Mouse (Mus musculus): ENCODE measurements at regions not wholly inside any gene's neighbourhood (a gene's known extent, or its start where the extent isn't known, plus 50 kb on each side); places are given as distances from the start of the nearest gene placed in this dataset.

DNA sequence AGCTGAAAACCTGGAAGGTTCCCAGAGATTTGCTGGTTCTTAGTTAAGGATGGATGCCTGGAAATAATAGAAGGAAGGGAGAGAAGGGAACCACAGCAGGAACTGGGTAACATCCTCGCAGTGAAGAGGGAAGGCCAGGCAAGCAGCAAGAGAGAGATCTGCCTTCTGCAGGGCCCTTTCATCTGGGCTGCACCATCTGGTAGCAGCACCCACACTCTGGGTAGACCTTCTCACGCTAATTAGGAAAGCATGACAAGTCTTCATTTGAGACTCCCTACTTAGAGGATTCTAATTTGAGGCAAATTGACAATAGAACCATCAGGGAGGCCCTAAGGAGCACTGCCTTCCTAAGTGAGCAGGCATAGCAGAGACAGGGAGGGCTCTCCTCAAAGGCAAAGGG lies 153.3 kb downstream of the Med10 start:
- Histone ChIP-seq H3K9me3 (no peaks in the 10 kb centered on the region), H3K27ac (no peak overlapping the region), H3K9ac (no peak overlapping the region), H3K4me3 (no peak overlapping the region), H3K27me3 (no peaks in the 10 kb centered on the region), H3K36me3 (no peaks in the 10 kb centered on the region), H3K4me1 (no peaks in the 10 kb centered on the region), H3K4me2 (replicated peaks) (no peak overlapping the region)
- no peak for ATAC-seq (ENCODE audit: low FRiP score, low read depth)
- 55% methylated on average over 2 of the region's 2 CpGs for WGBS

DNA sequence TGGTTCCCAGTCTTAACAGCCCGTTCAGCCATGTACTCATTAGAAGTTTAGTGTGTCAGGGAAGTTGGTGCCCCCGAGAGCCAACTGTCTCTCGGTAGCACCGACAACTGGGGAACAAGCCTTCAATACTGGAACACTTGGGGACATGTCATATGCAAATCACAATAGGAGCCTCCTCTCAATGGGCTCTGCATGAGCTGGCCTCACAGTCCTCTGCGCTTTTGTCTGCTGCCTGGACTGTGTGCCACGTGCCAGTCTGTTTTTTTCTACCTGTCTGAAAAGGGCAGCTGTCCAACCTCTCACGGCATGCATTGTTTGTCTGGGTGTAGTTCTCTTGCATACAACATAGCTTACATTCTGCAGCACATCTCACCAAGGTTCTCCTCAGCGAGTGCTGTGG lies 161.7 kb downstream of the Med10 start:
- Histone ChIP-seq H3K4me2 (replicated peaks) (no peak overlapping the region), H3K9me3 (no peaks in the 10 kb centered on the region), H3K4me3 (no peak overlapping the region), H3K27me3 (no peaks in the 10 kb centered on the region), H3K27ac (no peak overlapping the region), H3K9ac (no peak overlapping the region), H3K36me3 (no peaks in the 10 kb centered on the region), H3K4me1 (no peaks in the 10 kb centered on the region)
- WGBS: 80% methylated on average over 8 of the region's 8 CpGs
- no peak for ATAC-seq (ENCODE audit: low FRiP score, low read depth)

- no peak for ATAC-seq (ENCODE audit: low FRiP score, low read depth)
- Histone ChIP-seq H3K4me3 (no peak overlapping the region), H3K4me2 (replicated peaks) (no peak overlapping the region), H3K9ac (no peak overlapping the region), H3K4me1 (no peaks in the 10 kb centered on the region), H3K9me3 (no peaks in the 10 kb centered on the region), H3K36me3 (no peaks in the 10 kb centered on the region), H3K27ac (no peak overlapping the region), H3K27me3 (no peaks in the 10 kb centered on the region)
- 66% methylated on average over 9 of the region's 9 CpGs for WGBS
Observed at GRCm38 (mm10) chr13:69971281-69972057, 169.3 kb downstream of the Med10 start.

GRCm38 (mm10) chr13:69974835-69975234 lies 172.6 kb downstream of the Med10 start:
- Histone ChIP-seq H3K9ac (no peak overlapping the region), H3K27ac (no peak overlapping the region), H3K36me3 (no peaks in the 10 kb centered on the region), H3K4me1 (no peaks in the 10 kb centered on the region), H3K27me3 (no peaks in the 10 kb centered on the region), H3K4me2 (replicated peaks) (no peak overlapping the region), H3K9me3 (no peaks in the 10 kb centered on the region), H3K4me3 (no peak overlapping the region)
- WGBS: 79% methylated on average over 5 of the region's 5 CpGs
- ATAC-seq (ENCODE audit: low FRiP score, low read depth): no peak

DNA sequence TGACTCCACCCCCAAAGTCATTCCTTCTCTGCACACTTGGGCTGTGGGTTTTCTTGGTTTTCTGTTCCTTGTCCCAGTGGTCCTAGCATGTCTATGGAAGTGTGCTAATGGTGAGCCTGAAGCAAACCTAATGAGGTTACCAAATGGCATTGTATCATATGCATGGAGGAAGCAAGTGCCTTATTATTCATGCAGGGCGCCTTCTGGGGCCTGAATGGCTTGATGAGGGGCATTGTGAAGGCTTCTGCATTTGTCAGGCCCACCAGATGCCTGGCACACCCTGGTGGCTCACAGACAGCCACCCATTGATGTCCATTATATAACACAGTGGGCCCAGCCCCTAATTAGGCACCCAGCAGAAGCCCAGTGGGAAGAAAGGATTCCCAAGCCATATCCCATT lies 182.0 kb downstream of the Med10 start:
- H3K4me1 ChIP-seq: peaks cover 24% of the 10 kb centered on the region
- no peaks in the 10 kb centered on the region for H3K9me3 ChIP-seq

DNA sequence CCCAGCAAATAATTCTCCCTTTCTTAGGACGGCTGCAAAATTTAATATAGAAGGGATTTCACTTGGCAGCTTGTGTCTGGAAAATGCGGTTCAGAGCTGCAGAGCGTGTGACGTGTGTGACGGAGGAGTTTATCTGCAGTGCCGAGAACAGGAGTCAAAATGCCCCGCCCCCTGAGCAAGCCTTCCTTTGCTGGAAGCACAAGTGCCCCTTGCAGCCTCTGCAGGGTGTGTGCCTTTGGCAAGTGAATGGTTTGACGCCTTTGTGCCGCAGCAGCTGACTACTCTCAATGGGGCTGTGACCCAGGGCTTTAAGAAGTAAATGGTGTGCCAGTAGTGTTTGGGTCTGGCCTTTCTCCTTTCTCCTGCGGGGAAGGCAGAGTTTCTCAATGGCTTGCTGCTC lies 185.0 kb downstream of the Med10 start:
- Histone ChIP-seq H3K9me3 (no peaks in the 10 kb centered on the region), H3K4me2 (replicated peaks) (peak overlapping the region; percentile 38), H3K4me1 (peaks cover 37% of the 10 kb centered on the region), H3K9ac (no peak overlapping the region), H3K27ac (peak overlapping the region; percentile 39; the same call in 1 of the 2 replicates), H3K36me3 (no peaks in the 10 kb centered on the region), H3K4me3 (no peak overlapping the region), H3K27me3 (peaks cover 15% of the 10 kb centered on the region; the same call in 1 of the 2 replicates)
- peak; percentile 79 for ATAC-seq (ENCODE audit: low FRiP score, low read depth)
- 12% methylated on average over 10 of the region's 10 CpGs for WGBS

More for the DNA sequence above, 182.0 kb downstream of the Med10 start:
- Histone ChIP-seq H3K27ac (no peak overlapping the region), H3K27me3 (peaks cover 9% of the 10 kb centered on the region; the same call in 1 of the 2 replicates), H3K4me3 (no peak overlapping the region), H3K4me2 (replicated peaks) (no peak overlapping the region), H3K36me3 (no peaks in the 10 kb centered on the region), H3K9ac (no peak overlapping the region)
- WGBS: 67% methylated on average over 1 of the region's 1 CpGs
- no peak for ATAC-seq (ENCODE audit: low FRiP score, low read depth)

GRCm38 (mm10) chr13:69988319-69988718 lies 186.1 kb downstream of the Med10 start:
- Histone ChIP-seq H3K36me3 (no peaks in the 10 kb centered on the region), H3K4me3 (no peak overlapping the region), H3K27ac (no peak overlapping the region), H3K9me3 (no peaks in the 10 kb centered on the region), H3K9ac (no peak overlapping the region), H3K4me2 (replicated peaks) (no peak overlapping the region; the same call in 1 of the 2 replicates), H3K27me3 (peaks cover 15% of the 10 kb centered on the region; the same call in 1 of the 2 replicates), H3K4me1 (peaks cover 37% of the 10 kb centered on the region)
- ATAC-seq (ENCODE audit: low FRiP score, low read depth): peak; percentile 43; the same call in 1 of the 2 replicates
- 26% methylated on average over 4 of the region's 4 CpGs for WGBS

DNA sequence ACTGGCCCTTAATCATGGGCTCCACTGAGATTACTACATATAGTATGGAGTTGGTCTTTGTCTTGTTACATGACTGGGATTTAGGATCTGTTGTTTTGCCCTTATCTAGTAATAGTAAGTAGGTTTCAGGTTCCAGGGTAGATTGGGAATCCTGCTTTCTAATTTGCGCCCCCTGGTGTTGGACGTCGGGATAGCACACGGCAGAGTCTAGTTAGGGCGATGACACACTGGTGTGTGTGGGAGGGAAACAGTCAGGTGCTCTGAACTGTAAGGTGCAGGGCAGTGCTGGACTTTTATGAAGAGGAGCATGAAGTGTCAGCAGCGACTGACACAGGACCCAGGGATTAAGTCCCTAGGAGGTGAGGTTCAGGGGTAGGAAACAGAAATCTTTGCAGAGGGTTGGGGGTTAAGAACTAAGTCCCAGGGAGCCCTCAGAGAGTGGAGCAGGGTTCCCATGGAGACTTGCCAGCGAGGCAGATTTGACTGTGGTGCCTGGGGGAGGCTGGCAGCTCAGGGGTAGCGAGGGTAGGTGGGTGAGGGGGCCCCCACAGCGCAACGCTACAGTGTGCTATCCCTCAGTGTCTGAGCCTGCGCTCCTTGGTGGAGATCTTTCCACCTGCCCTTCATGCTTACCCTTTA lies 189.2 kb downstream of the Med10 start:
- 23% methylated on average over 11 of the region's 11 CpGs for WGBS
- Histone ChIP-seq H3K4me1 (peaks cover 37% of the 10 kb centered on the region), H3K9me3 (no peaks in the 10 kb centered on the region), H3K36me3 (no peaks in the 10 kb centered on the region), H3K27ac (no peak overlapping the region), H3K4me2 (replicated peaks) (peak overlapping the region; percentile 38), H3K27me3 (peaks cover 5% of the 10 kb centered on the region; the same call in 1 of the 2 replicates), H3K4me3 (no peak overlapping the region), H3K9ac (no peak overlapping the region)
- ATAC-seq (ENCODE audit: low FRiP score, low read depth): no peak

- Histone ChIP-seq H3K4me1 (peaks cover 33% of the 10 kb centered on the region), H3K27me3 (peaks cover 5% of the 10 kb centered on the region; the same call in 1 of the 2 replicates), H3K9me3 (no peaks in the 10 kb centered on the region), H3K4me3 (no peak overlapping the region), H3K27ac (no peak overlapping the region), H3K9ac (no peak overlapping the region), H3K36me3 (no peaks in the 10 kb centered on the region), H3K4me2 (replicated peaks) (peak overlapping the region; percentile 38)
- ATAC-seq (ENCODE audit: low FRiP score, low read depth): no peak
- 35% methylated on average over 14 of the region's 14 CpGs for WGBS
Observed at GRCm38 (mm10) chr13:69991892-69992261, 189.7 kb downstream of the Med10 start.

- H3K4me3 ChIP-seq: no peak overlapping the region
- H3K36me3 ChIP-seq: no peaks in the 10 kb centered on the region
- H3K4me2 ChIP-seq (replicated peaks): no peak overlapping the region
- H3K27me3 ChIP-seq: no peaks in the 10 kb centered on the region
- ATAC-seq (ENCODE audit: low FRiP score, low read depth): no peak
- WGBS: 89% methylated on average over 15 of the region's 15 CpGs
- H3K9me3 ChIP-seq: peaks cover 5% of the 10 kb centered on the region; the same call in 1 of the 2 replicates
- no peak overlapping the region for H3K27ac ChIP-seq
- no peak overlapping the region for H3K9ac ChIP-seq
- no peaks in the 10 kb centered on the region for H3K4me1 ChIP-seq
Observed at GRCm38 (mm10) chr13:70003591-70003990, 201.4 kb downstream of the Med10 start.

DNA sequence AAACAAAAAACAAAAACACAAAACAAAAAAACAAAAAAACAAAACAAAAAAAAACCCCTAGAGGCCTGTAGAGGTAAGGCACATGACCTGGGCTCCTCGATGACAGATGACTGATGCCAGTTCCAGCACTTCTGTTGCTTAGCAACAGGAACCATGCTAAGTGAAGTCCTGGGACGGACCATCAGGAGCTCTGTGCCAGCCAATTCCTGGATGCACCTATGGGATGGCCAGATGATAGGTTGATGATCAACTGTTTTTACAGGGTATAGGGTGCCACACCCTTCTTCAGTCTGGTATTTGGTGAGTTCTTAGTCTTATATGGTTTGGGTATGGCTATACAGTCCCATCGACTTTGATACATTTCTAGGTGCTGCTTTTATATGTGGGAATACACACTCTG lies 209.9 kb downstream of the Med10 start:
- Histone ChIP-seq H3K4me2 (replicated peaks) (no peak overlapping the region), H3K9ac (no peak overlapping the region), H3K9me3 (no peaks in the 10 kb centered on the region), H3K4me3 (no peak overlapping the region), H3K4me1 (0 out of 2 replicates have a peak, but pooled peaks cover 3% of the 10 kb centered on the region), H3K27ac (no peak overlapping the region), H3K36me3 (no peaks in the 10 kb centered on the region), H3K27me3 (no peaks in the 10 kb centered on the region)
- WGBS: 52% methylated on average over 3 of the region's 3 CpGs
- no peak for ATAC-seq (ENCODE audit: low FRiP score, low read depth)

DNA sequence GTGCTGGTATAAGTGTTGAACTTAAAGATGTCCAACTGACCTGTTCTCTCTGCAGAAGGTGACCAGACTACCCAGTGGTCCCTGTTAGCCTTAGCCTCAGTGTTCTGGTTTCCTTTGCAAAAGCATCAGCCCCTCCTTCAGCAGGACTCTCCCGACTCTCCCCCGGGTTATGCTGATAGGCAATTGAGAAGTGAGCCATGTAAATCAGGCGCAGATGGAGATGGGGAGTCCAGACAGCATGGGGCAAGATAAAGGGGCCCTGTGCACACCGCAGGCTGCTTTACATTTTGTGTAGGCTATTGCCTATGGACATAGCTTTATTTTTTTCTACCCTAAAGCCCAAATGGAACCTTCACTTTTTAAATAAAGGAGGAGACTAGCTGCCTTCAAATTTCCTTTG lies 213.0 kb downstream of the Med10 start:
- no peak overlapping the region for H3K27ac ChIP-seq
- 0 out of 2 replicates have a peak, but pooled peaks cover 3% of the 10 kb centered on the region for H3K4me1 ChIP-seq
- no peaks in the 10 kb centered on the region for H3K36me3 ChIP-seq
- H3K9ac ChIP-seq: no peak overlapping the region
- H3K4me3 ChIP-seq: no peak overlapping the region
- H3K9me3 ChIP-seq: no peaks in the 10 kb centered on the region
- H3K4me2 ChIP-seq (replicated peaks): no peak overlapping the region
- H3K27me3 ChIP-seq: no peaks in the 10 kb centered on the region
- 60% methylated on average over 4 of the region's 4 CpGs for WGBS
- ATAC-seq (ENCODE audit: low FRiP score, low read depth): no peak
